Mouse (Mus musculus) thymus, adult 2 months (tissue): ENCODE measurements around the gene Ncapd3. TPM values are rescaled to one million over a fixed set of nuclear protein-coding genes. Genes with fewer than 3 reads are reported as not detected.

Source experiments
- DNase-seq: peaks from one replicate; pipeline ENCODE4 v3.0.0; 2021
- H3K27ac ChIP-seq: fragments of 200-500 bp; 2 replicates; pipeline ENCODE4 v1.5.1; 2012; ENCODE audit warnings: low read length, control low read depth; ENCODE audit not compliant: control insufficient read depth, insufficient read depth
- H3K27me3 ChIP-seq: fragments of 200-500 bp; 2 replicates; pipeline ENCODE4 v1.6.1; 2012; ENCODE audit warnings: mild to moderate bottlenecking, low read length, moderate library complexity, mixed read lengths; ENCODE audit not compliant: control insufficient read depth, insufficient read depth
- H3K36me3 ChIP-seq: fragments of 200-500 bp; 2 replicates; pipeline ENCODE4 v1.6.1; 2012; ENCODE audit warnings: mild to moderate bottlenecking, low read length, moderate library complexity; ENCODE audit not compliant: control insufficient read depth, insufficient read depth
- H3K4me1 ChIP-seq: fragments of 200-500 bp; replicated peaks from 2 replicates; pipeline ENCODE4 v1.6.1; 2012; ENCODE audit warnings: low read length; ENCODE audit not compliant: control insufficient read depth, insufficient read depth
- H3K4me3 ChIP-seq: fragments of 200-500 bp; 2 replicates; pipeline ENCODE4 v1.5.1; 2012; ENCODE audit warnings: mild to moderate bottlenecking, low read length, control low read depth, moderate library complexity; ENCODE audit not compliant: control insufficient read depth, insufficient read depth
- CTCF ChIP-seq: fragments of 200-500 bp; IDR thresholded peaks from 2 replicates; pipeline ENCODE4 v1.5.1; 2012; ENCODE audit warnings: mild to moderate bottlenecking, control low read depth, low read length, moderate library complexity, borderline replicate concordance; ENCODE audit not compliant: control insufficient read depth, poor library complexity, insufficient read depth; ENCODE audit errors: extremely low read depth
- POLR2A ChIP-seq: fragments of 200-500 bp; IDR thresholded peaks from 2 replicates; pipeline ENCODE4 v1.6.1; 2012; ENCODE audit warnings: mild to moderate bottlenecking, low read length, control low read depth, moderate library complexity; ENCODE audit not compliant: control insufficient read depth, poor library complexity, insufficient read depth; ENCODE audit errors: extremely low read depth
- WGBS: fragments of 180-500 bp; shearing (Covaris S2); methylation state at CpG from one replicate; pipeline ENCODE4 v1.1.7; 2018; 5-methylcytosine and 5-hydroxymethylcytosine counted together
- polyA plus RNA-seq: library from polyadenylated mRNA; depleted of rRNA; stranded (reverse); fragments of >200 nt; gene quantifications from 2 replicates; pipeline ENCODE4 v1.2.3, GENCODE M21; 2012

Ncapd3 gene
- polyA plus RNA-seq, 1 experiment: 75.5 TPM

GRCm38 (mm10) chr9:26997501-26997900 is 32.5 kb upstream of the Ncapd3 start:
- TF ChIP-seq CTCF (no peak), POLR2A (no peak)
- Histone ChIP-seq H3K36me3 (no peaks in the 10 kb centered on the region), H3K27ac (no peak overlapping the region), H3K4me3 (no peak overlapping the region), H3K27me3 (no peaks in the 10 kb centered on the region), H3K4me1 (no peaks in the 10 kb centered on the region)
- WGBS: 92% methylated on average over 2 of the region's 2 CpGs
- no peak for DNase-seq

- Histone ChIP-seq H3K4me3 (peak overlapping the region; percentile 83), H3K4me1 (no peaks in the 10 kb centered on the region), H3K36me3 (0 out of 2 replicates have a peak, but pooled peaks cover 4% of the 10 kb centered on the region), H3K27me3 (no peaks in the 10 kb centered on the region), H3K27ac (no peak overlapping the region)
- DNase-seq: no peak
- under 1% methylated on average over 29 of the region's 29 CpGs for WGBS
- TF ChIP-seq CTCF: no peak
- no peak for TF ChIP-seq POLR2A
Observed at GRCm38 (mm10) chr9:26998669-26999460, 31.1 kb upstream of the Ncapd3 start.

GRCm38 (mm10) chr9:26999461-27000395 is 30.2 kb upstream of the Ncapd3 start, which contains the start of the genes Acad8 and Thyn1:
Gene Acad8 (minus strand): TSS chr9:26999566.
Gene Thyn1 (plus strand): TSS chr9:26999710.
- H3K4me3 ChIP-seq: peak within 1 kb of the TSS; percentile 83
- peak; percentile 93 for DNase-seq
- under 1% methylated on average over 35 of the region's 35 CpGs for WGBS
- peaks cover 11% of the 10 kb centered on the region for H3K36me3 ChIP-seq
- no peaks in the 10 kb centered on the region for H3K27me3 ChIP-seq
- no peak for TF ChIP-seq POLR2A
- TF ChIP-seq CTCF: 0 out of 2 replicates have a peak, but pooled peaks have one; percentile 11
- no peak within 1 kb of the TSS for H3K27ac ChIP-seq
- no peaks in the 10 kb centered on the region for H3K4me1 ChIP-seq

GRCm38 (mm10) chr9:27005231-27005630 is 24.7 kb upstream of the Ncapd3 start:
- TF ChIP-seq POLR2A (no peak), CTCF (no peak)
- H3K27ac ChIP-seq: no peak overlapping the region
- H3K27me3 ChIP-seq: no peaks in the 10 kb centered on the region
- no peak overlapping the region for H3K4me3 ChIP-seq
- H3K36me3 ChIP-seq: peaks cover 61% of the 10 kb centered on the region
- WGBS: 96% methylated on average over 3 of the region's 3 CpGs
- H3K4me1 ChIP-seq: no peaks in the 10 kb centered on the region
- no peak for DNase-seq

- Histone ChIP-seq H3K27me3 (no peaks in the 10 kb centered on the region), H3K27ac (no peak overlapping the region), H3K36me3 (peaks cover 67% of the 10 kb centered on the region), H3K4me3 (no peak overlapping the region), H3K4me1 (no peaks in the 10 kb centered on the region)
- no peak for DNase-seq
- no peak for TF ChIP-seq CTCF
- no peak for TF ChIP-seq POLR2A
- WGBS: 97% methylated on average over 1 of the region's 1 CpGs
Observed at GRCm38 (mm10) chr9:27005933-27006332, 24.0 kb upstream of the Ncapd3 start.

GRCm38 (mm10) chr9:27006866-27007265 is 23.1 kb upstream of the Ncapd3 start:
- DNase-seq: no peak
- H3K4me1 ChIP-seq: no peaks in the 10 kb centered on the region
- 96% methylated on average over 5 of the region's 5 CpGs for WGBS
- H3K27ac ChIP-seq: no peak overlapping the region
- peaks cover 76% of the 10 kb centered on the region for H3K36me3 ChIP-seq
- H3K27me3 ChIP-seq: no peaks in the 10 kb centered on the region
- no peak for TF ChIP-seq CTCF
- no peak for TF ChIP-seq POLR2A
- H3K4me3 ChIP-seq: no peak overlapping the region
